Mouse (Mus musculus) liver, adult 2 months (tissue): ENCODE results near the gene Gemin5. TPM values are rescaled to one million over a fixed set of nuclear protein-coding genes. Genes with fewer than 3 reads are reported as not detected.
A peak's percentile ranks its signal among the peaks of the same experiment; 100 is the strongest.
"Not testable (repeated sequence)": the region's sequence is repeated elsewhere in the genome, so short reads cannot be mapped to it uniquely, and the experiment has no call there.

ENCODE experiments used
- DNase-seq: peaks from one replicate; pipeline ENCODE4 v3.0.0-alpha.2; 2011; ENCODE audit warnings: low read depth, low spot score; ENCODE audit errors: extremely low read depth
- H3K27ac ChIP-seq: fragments of 200-500 bp; replicated peaks from 2 replicates; pipeline ENCODE4 v1.5.1; 2012; ENCODE audit warnings: low read depth, mild to moderate bottlenecking, control low read depth, inconsistent platforms, low read length; ENCODE audit not compliant: insufficient read depth
- H3K27me3 ChIP-seq: fragments of 200-500 bp; 2 replicates; pipeline ENCODE4 v1.6.1; 2012; ENCODE audit warnings: mild to moderate bottlenecking, moderate library complexity, low read length, inconsistent platforms; ENCODE audit not compliant: control insufficient read depth, insufficient read depth
- H3K36me3 ChIP-seq: fragments of 200-500 bp; 2 replicates; pipeline ENCODE4 v1.6.1; 2012; ENCODE audit warnings: low read length, inconsistent platforms; ENCODE audit not compliant: control insufficient read depth, insufficient read depth
- H3K4me1 ChIP-seq: fragments of 200-500 bp; 2 replicates; pipeline ENCODE4 v1.6.1; 2011; ENCODE audit warnings: low read length; ENCODE audit not compliant: control insufficient read depth, insufficient read depth
- H3K4me3 ChIP-seq: fragments of 200-500 bp; 2 replicates; pipeline ENCODE4 v1.5.1; 2011; ENCODE audit warnings: low read depth, mild to moderate bottlenecking, control low read depth, low read length, moderate library complexity; ENCODE audit not compliant: insufficient read depth
- H3K79me2 ChIP-seq: fragments of 200-500 bp; 2 replicates; pipeline ENCODE4 v1.6.1; 2012; ENCODE audit warnings: inconsistent platforms, mild to moderate bottlenecking, low read length, moderate library complexity; ENCODE audit not compliant: control insufficient read depth, insufficient read depth
- H3K9ac ChIP-seq: fragments of 200-500 bp; 2 replicates; pipeline ENCODE4 v1.6.1; 2012; ENCODE audit warnings: low read depth, mild to moderate bottlenecking, control low read depth, inconsistent platforms, low read length
- CTCF ChIP-seq: fragments of 200-500 bp; IDR thresholded peaks from 2 replicates; pipeline ENCODE4 v1.5.1; 2011; ENCODE audit warnings: low read depth, low read length, control low read depth
- POLR2A ChIP-seq: fragments of 200-500 bp; IDR thresholded peaks from 2 replicates; pipeline ENCODE4 v1.6.1; 2011; ENCODE audit warnings: low read length, control low read depth; ENCODE audit not compliant: insufficient read depth; ENCODE audit errors: extremely low read depth
- WGBS: fragments of 180-500 bp; shearing (Covaris S2); methylation state at CpG from one replicate; pipeline ENCODE4 v1.1.7; 2018; 5-methylcytosine and 5-hydroxymethylcytosine counted together
- polyA plus RNA-seq: library from polyadenylated mRNA; depleted of rRNA; stranded (reverse); fragments of >200 nt; gene quantifications from 2 replicates; pipeline ENCODE4 v1.2.3, GENCODE M21; 2012; rRNA removed
- total RNA-seq: library from RNA; depleted of rRNA; stranded (reverse); fragments of >200 nt; gene quantifications from 2 replicates; pipeline ENCODE4 v1.2.3, GENCODE M21; 2014; rRNA removed

Gene Gemin5
- 4.8 and 5.1 TPM in 2 replicates for total RNA-seq
- polyA plus RNA-seq = 2.5 and 3.5 TPM in 2 replicates

- H3K4me1 ChIP-seq = peaks cover 11% of the 10 kb centered on the region
- WGBS = under 1% methylated on average over 71 of the region's 71 CpGs
- peak; percentile 61 for DNase-seq
Measured at GRCm38 (mm10) chr11:58168167-58168915, at the start of gene Gemin5. Gemin5 (minus strand) TSS chr11:58168539.

GRCm38 (mm10) chr11:58216823-58217222 lies 48.5 kb upstream of the Gemin5 start:
- no peak overlapping the region; the same call in 1 of the 2 replicates for H3K4me3 ChIP-seq
- no peak for TF ChIP-seq CTCF
- TF ChIP-seq POLR2A = no peak
- H3K4me1 ChIP-seq = peaks cover 20% of the 10 kb centered on the region
- H3K36me3 ChIP-seq = peaks cover 12% of the 10 kb centered on the region
- H3K27ac ChIP-seq = no peak overlapping the region
- H3K9ac ChIP-seq = no peak overlapping the region
- no peak for DNase-seq
- 29% methylated on average over 6 of the region's 6 CpGs for WGBS
- H3K79me2 ChIP-seq = peaks cover 12% of the 10 kb centered on the region; the same call in 1 of the 2 replicates
- H3K27me3 ChIP-seq = no peaks in the 10 kb centered on the region

More at GRCm38 (mm10) chr11:58168167-58168915, at the start of gene Gemin5:
- TF ChIP-seq POLR2A (peak; percentile 56; the same call in 1 of the 2 replicates), CTCF (no peak)
- peaks cover 15% of the 10 kb centered on the region for H3K36me3 ChIP-seq
- peaks cover 4% of the 10 kb centered on the region; the same call in 1 of the 2 replicates for H3K79me2 ChIP-seq
- H3K27ac ChIP-seq = peak within 1 kb of the TSS; percentile 61
- H3K9ac ChIP-seq = peak within 1 kb of the TSS; percentile 95
- peak within 1 kb of the TSS; percentile 93 for H3K4me3 ChIP-seq
- H3K27me3 ChIP-seq = no peaks in the 10 kb centered on the region

- peak overlapping the region; percentile 25 for H3K27ac ChIP-seq
- H3K27me3 ChIP-seq = no peaks in the 10 kb centered on the region
- H3K36me3 ChIP-seq = peaks cover 12% of the 10 kb centered on the region
- H3K9ac ChIP-seq = peak overlapping the region; percentile 59
- H3K4me1 ChIP-seq = peaks cover 20% of the 10 kb centered on the region
- 8% methylated on average over 5 of the region's 5 CpGs for WGBS
- peak overlapping the region; percentile 45 for H3K4me3 ChIP-seq
- DNase-seq = no peak
- peaks cover 12% of the 10 kb centered on the region; the same call in 1 of the 2 replicates for H3K79me2 ChIP-seq
- TF ChIP-seq POLR2A = no peak
- TF ChIP-seq CTCF = no peak
Measured at GRCm38 (mm10) chr11:58215814-58216213, 47.5 kb upstream of the Gemin5 start.

- peaks cover 12% of the 10 kb centered on the region; the same call in 1 of the 2 replicates for H3K79me2 ChIP-seq
- WGBS = 0% methylated on average over 2 of the region's 3 CpGs
- peaks cover 20% of the 10 kb centered on the region for H3K4me1 ChIP-seq
Measured at GRCm38 (mm10) chr11:58215049-58215430, 46.7 kb upstream of the Gemin5 start.

GRCm38 (mm10) chr11:58214391-58215048 lies 46.2 kb upstream of the Gemin5 start:
- 0 out of 2 replicates have a peak, but pooled peaks have one; percentile 21 for TF ChIP-seq POLR2A
- no peak for TF ChIP-seq CTCF
- H3K4me3 ChIP-seq = peak overlapping the region; percentile 67
- 13% methylated on average over 17 of the region's 17 CpGs for WGBS
- peaks cover 4% of the 10 kb centered on the region; the same call in 1 of the 2 replicates for H3K36me3 ChIP-seq
- DNase-seq = peak; percentile 95
- H3K27ac ChIP-seq = peak overlapping the region; percentile 83
- peak overlapping the region; percentile 79 for H3K9ac ChIP-seq
- H3K4me1 ChIP-seq = peaks cover 20% of the 10 kb centered on the region
- no peaks in the 10 kb centered on the region for H3K27me3 ChIP-seq
- peaks cover 12% of the 10 kb centered on the region; the same call in 1 of the 2 replicates for H3K79me2 ChIP-seq

More at GRCm38 (mm10) chr11:58215049-58215430, 46.7 kb upstream of the Gemin5 start:
- Histone ChIP-seq H3K9ac (peak overlapping the region; percentile 79), H3K4me3 (peak overlapping the region; percentile 67), H3K27ac (peak overlapping the region; percentile 83)
- not testable (repeated sequence) for DNase-seq, H3K27me3 ChIP-seq, H3K36me3 ChIP-seq
